Mouse (Mus musculus) E14TG2a.4 (cell line): ENCODE data around the gene Pou2f2.

Experiments used
- H3K27me3 ChIP-seq: 2 replicates; pipeline ENCODE4 v1.6.1; 2014; ENCODE audit warnings: low read length, control low read depth; ENCODE audit not compliant: insufficient read depth
- H3K36me3 ChIP-seq: 2 replicates; pipeline ENCODE4 v1.6.1; 2014; ENCODE audit warnings: low read length, control low read depth; ENCODE audit not compliant: insufficient read depth
- H3K4me1 ChIP-seq: replicated peaks from 2 replicates; pipeline ENCODE4 v1.6.1; 2014; ENCODE audit warnings: low read depth, low read length, control low read depth
- H3K4me3 ChIP-seq: replicated peaks from 2 replicates; pipeline ENCODE4 v1.5.1; 2014; ENCODE audit warnings: mild to moderate bottlenecking, low read length
- H3K9me3 ChIP-seq: 2 replicates; pipeline ENCODE4 v1.6.1; 2014; ENCODE audit warnings: low read length, control low read depth
- CTCF ChIP-seq: conservative IDR thresholded peaks from 2 replicates; pipeline ENCODE4 v1.5.1; 2014; ENCODE audit warnings: low read length
- NANOG ChIP-seq: IDR thresholded peaks from 2 replicates; pipeline ENCODE4 v1.6.1; 2014; ENCODE audit warnings: borderline replicate concordance, low read length, mixed read lengths
- POU5F1 ChIP-seq: IDR thresholded peaks from 2 replicates; pipeline ENCODE4 v1.6.1; 2014; ENCODE audit warnings: low read length, borderline replicate concordance

Pou2f2 gene

GRCm38 (mm10) chr7:25125716-25126281 is 53.7 kb downstream of the Pou2f2 start:
- TF ChIP-seq CTCF (no peak), POU5F1 (no peak), NANOG (no peak)
- no peaks in the 10 kb centered on the region for H3K36me3 ChIP-seq
- H3K27me3 ChIP-seq, result peaks cover 15% of the 10 kb centered on the region
- H3K4me1 ChIP-seq, result peaks cover 21% of the 10 kb centered on the region
- H3K9me3 ChIP-seq, result no peaks in the 10 kb centered on the region
- H3K4me3 ChIP-seq, result no peak overlapping the region

GRCm38 (mm10) chr7:25121240-25121786 is 58.2 kb downstream of the Pou2f2 start:
- no peaks in the 10 kb centered on the region for H3K9me3 ChIP-seq
- peaks cover 14% of the 10 kb centered on the region for H3K27me3 ChIP-seq
- H3K4me1 ChIP-seq, result peaks cover 31% of the 10 kb centered on the region
- peak overlapping the region; percentile 54 for H3K4me3 ChIP-seq
- TF ChIP-seq NANOG (no peak), CTCF (no peak), POU5F1 (no peak)
- no peaks in the 10 kb centered on the region for H3K36me3 ChIP-seq

GRCm38 (mm10) chr7:25120061-25120834 is 59.3 kb downstream of the Pou2f2 start:
- H3K9me3 ChIP-seq, result no peaks in the 10 kb centered on the region

GRCm38 (mm10) chr7:25112956-25113603 is 66.4 kb downstream of the Pou2f2 start:
- peaks cover 18% of the 10 kb centered on the region for H3K27me3 ChIP-seq
- TF ChIP-seq NANOG, result no peak
- no peak for TF ChIP-seq POU5F1
- no peak for TF ChIP-seq CTCF

More at GRCm38 (mm10) chr7:25120061-25120834, 59.3 kb downstream of the Pou2f2 start:
- TF ChIP-seq CTCF (no peak), NANOG (no peak), POU5F1 (no peak)
- Histone ChIP-seq H3K27me3 (peaks cover 21% of the 10 kb centered on the region), H3K36me3 (no peaks in the 10 kb centered on the region), H3K4me3 (peak overlapping the region; percentile 54), H3K4me1 (peaks cover 38% of the 10 kb centered on the region)

GRCm38 (mm10) chr7:25112178-25112955 is 67.2 kb downstream of the Pou2f2 start:
- H3K27me3 ChIP-seq, result peaks cover 18% of the 10 kb centered on the region
- H3K4me3 ChIP-seq, result no peak overlapping the region
- peaks cover 10% of the 10 kb centered on the region; the same call in 1 of the 2 replicates for H3K9me3 ChIP-seq
- no peaks in the 10 kb centered on the region for H3K36me3 ChIP-seq
- TF ChIP-seq POU5F1 (no peak), NANOG (no peak), CTCF (no peak)
- peaks cover 43% of the 10 kb centered on the region for H3K4me1 ChIP-seq

More at GRCm38 (mm10) chr7:25112956-25113603, 66.4 kb downstream of the Pou2f2 start:
- Histone ChIP-seq H3K4me3 (no peak overlapping the region), H3K4me1 (peaks cover 36% of the 10 kb centered on the region), H3K36me3 (no peaks in the 10 kb centered on the region), H3K9me3 (peaks cover 10% of the 10 kb centered on the region; the same call in 1 of the 2 replicates)

- H3K36me3 ChIP-seq, result no peaks in the 10 kb centered on the region
- TF ChIP-seq CTCF (no peak), NANOG (no peak), POU5F1 (no peak)
- peaks cover 10% of the 10 kb centered on the region; the same call in 1 of the 2 replicates for H3K9me3 ChIP-seq
Observed at GRCm38 (mm10) chr7:25110336-25110735, 69.2 kb downstream of the Pou2f2 start.

GRCm38 (mm10) chr7:25109355-25109754 is 70.2 kb downstream of the Pou2f2 start:
- Histone ChIP-seq H3K27me3 (no peaks in the 10 kb centered on the region; the same call in 1 of the 2 replicates), H3K4me1 (peaks cover 41% of the 10 kb centered on the region), H3K4me3 (peak overlapping the region; percentile 54; the same call in 1 of the 2 replicates), H3K36me3 (no peaks in the 10 kb centered on the region), H3K9me3 (peaks cover 10% of the 10 kb centered on the region; the same call in 1 of the 2 replicates)
- TF ChIP-seq NANOG (no peak), POU5F1 (no peak), CTCF (no peak)

More at GRCm38 (mm10) chr7:25110336-25110735, 69.2 kb downstream of the Pou2f2 start:
- H3K27me3 ChIP-seq, result peaks cover 8% of the 10 kb centered on the region; the same call in 1 of the 2 replicates
- peaks cover 46% of the 10 kb centered on the region for H3K4me1 ChIP-seq
- peak overlapping the region; percentile 54 for H3K4me3 ChIP-seq

- peaks cover 51% of the 10 kb centered on the region for H3K4me1 ChIP-seq
- no peaks in the 10 kb centered on the region for H3K27me3 ChIP-seq
- H3K36me3 ChIP-seq, result no peaks in the 10 kb centered on the region
- TF ChIP-seq POU5F1 (no peak), CTCF (no peak), NANOG (no peak)
- H3K4me3 ChIP-seq, result no peak overlapping the region
- peaks cover 5% of the 10 kb centered on the region; the same call in 1 of the 2 replicates for H3K9me3 ChIP-seq
Observed at GRCm38 (mm10) chr7:25106790-25107502, 72.6 kb downstream of the Pou2f2 start.
